13 mouse cellular contexts compared by ENCODE assay signal in genomic region chr19:41839685-41840084, GRCm38 (mm10).
"Had no signal": no experiment of that assay in that cellular context is flagged by ENCODE, and none has a peak within 500 bp of the region (broad histone marks: within the 10 kb centered on the region; RNA-seq: fewer than 3 reads in every experiment).

No protein-coding gene starts in this region.

- DNase-seq: kidney, adult 8-10 months; kidney, postnatal 25 days; layer of hippocampus, adult 9-11 months; layer of hippocampus, postnatal 36 days; lung, embryonic 14.5 days; lung, postnatal 10 days; lung, postnatal 4 days; thymus, postnatal 4 days had no signal

- H3K27ac ChIP-seq: hindbrain, postnatal 0 days; limb, embryonic 15.5 days; midbrain, embryonic 10.5 days; midbrain, embryonic 15.5 days; neural tube, embryonic 15.5 days had no signal

- H3K36me3 ChIP-seq: limb, embryonic 15.5 days; midbrain, embryonic 10.5 days; midbrain, embryonic 15.5 days; neural tube, embryonic 15.5 days had no signal

- H3K9ac ChIP-seq: limb, embryonic 15.5 days; lung, embryonic 14.5 days; midbrain, embryonic 15.5 days; neural tube, embryonic 15.5 days had no signal

- H3K4me1 ChIP-seq: limb, embryonic 15.5 days had no signal

- H3K9me3 ChIP-seq: limb, embryonic 15.5 days; midbrain, embryonic 10.5 days; midbrain, embryonic 15.5 days; neural tube, embryonic 15.5 days had no signal

- ATAC-seq: hindbrain, postnatal 0 days; midbrain, embryonic 15.5 days had no signal

- H3K4me3 ChIP-seq: limb, embryonic 15.5 days; midbrain, embryonic 10.5 days; midbrain, embryonic 15.5 days; neural tube, embryonic 15.5 days had no signal

- H3K4me2 ChIP-seq: limb, embryonic 15.5 days; lung, embryonic 14.5 days; midbrain, embryonic 15.5 days; neural tube, embryonic 15.5 days had no signal

- H3K27me3 ChIP-seq: midbrain, embryonic 15.5 days; neural tube, embryonic 15.5 days had no signal
